Mouse (Mus musculus) megakaryocyte, embryonic 14.5 days (primary cell): ENCODE measurements around the gene Hoxa11. TPM values are rescaled to one million over a fixed set of nuclear protein-coding genes. Genes with fewer than 3 reads are reported as not detected.

Experiments used
- H3K27me3 ChIP-seq: replicated peaks from 2 replicates; pipeline ENCODE3; 2012; ENCODE audit warnings: inconsistent platforms
- H3K36me3 ChIP-seq: replicated peaks from 2 replicates; pipeline ENCODE3; 2012; ENCODE audit warnings: low read length, inconsistent platforms, mixed read lengths
- H3K4me1 ChIP-seq: 2 replicates; pipeline ENCODE4 v1.6.1; 2012; ENCODE audit warnings: inconsistent platforms
- H3K4me3 ChIP-seq: replicated peaks from 2 replicates; pipeline ENCODE3; 2012; ENCODE audit warnings: moderate library complexity, mild to moderate bottlenecking, inconsistent platforms
- H3K9me3 ChIP-seq: 2 replicates; pipeline ENCODE4 v1.6.1; 2012; ENCODE audit warnings: inconsistent platforms
- FLI1 ChIP-seq: IDR thresholded peaks from 2 replicates; pipeline ENCODE4 v1.6.1; 2012; ENCODE audit warnings: low read length, inconsistent platforms, mixed read lengths
- GATA1 ChIP-seq: IDR thresholded peaks from 3 replicates; pipeline ENCODE4 v1.6.1; 2012; ENCODE audit warnings: mixed read lengths, low read length, inconsistent platforms, borderline replicate concordance
- polyA plus RNA-seq: library from polyadenylated mRNA; stranded (reverse); fragments of >175 nt; gene quantifications from 2 replicates; pipeline ENCODE4 v1.2.3, GENCODE M21; 2012; ENCODE audit warnings: low replicate concordance; ENCODE audit not compliant: insufficient read depth

Gene Hoxa11
- polyA plus RNA-seq, 1 experiment = not detected

DNA sequence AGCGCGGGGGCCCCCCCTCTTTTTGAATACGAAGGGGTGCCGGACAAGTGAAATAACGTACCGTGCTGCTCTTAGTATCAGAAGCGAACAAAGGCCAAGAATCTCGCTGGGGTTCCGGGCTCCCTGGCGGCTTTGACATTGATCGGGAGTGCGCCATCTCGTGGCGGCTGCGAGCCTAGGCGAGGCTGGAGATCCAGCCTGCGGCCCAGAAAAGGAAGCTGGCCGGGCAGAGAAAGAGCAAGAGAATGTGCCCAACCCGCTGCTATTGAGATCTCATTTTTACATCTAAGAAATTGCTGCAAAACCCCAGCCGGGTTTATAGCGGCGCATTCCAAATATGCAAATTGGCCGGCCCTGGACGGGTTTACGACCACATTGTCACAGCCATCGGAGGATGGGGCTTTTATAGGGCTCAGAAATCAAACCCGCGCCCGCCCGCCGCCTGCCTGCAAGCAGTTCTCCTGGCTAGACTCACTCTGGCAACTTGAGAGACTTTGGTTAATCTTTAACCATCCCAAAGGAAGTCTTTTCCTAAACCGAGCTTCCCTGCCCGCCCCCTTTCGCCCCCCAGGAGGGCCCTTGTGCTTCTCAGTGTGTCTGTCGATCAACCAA is 5.1 kb downstream of the Hoxa11 start, which contains the start of gene Hoxa10:
TSS of gene Hoxa10 (minus strand) at position 466 of the 612 bp plus-strand sequence.
- Histone ChIP-seq H3K27me3 (peaks cover 97% of the 10 kb centered on the region), H3K36me3 (no peaks in the 10 kb centered on the region), H3K9me3 (no peaks in the 10 kb centered on the region), H3K4me3 (peak within 1 kb of the TSS; percentile 54), H3K4me1 (peaks cover 22% of the 10 kb centered on the region)
- TF ChIP-seq GATA1 (no peak), FLI1 (no peak)

DNA sequence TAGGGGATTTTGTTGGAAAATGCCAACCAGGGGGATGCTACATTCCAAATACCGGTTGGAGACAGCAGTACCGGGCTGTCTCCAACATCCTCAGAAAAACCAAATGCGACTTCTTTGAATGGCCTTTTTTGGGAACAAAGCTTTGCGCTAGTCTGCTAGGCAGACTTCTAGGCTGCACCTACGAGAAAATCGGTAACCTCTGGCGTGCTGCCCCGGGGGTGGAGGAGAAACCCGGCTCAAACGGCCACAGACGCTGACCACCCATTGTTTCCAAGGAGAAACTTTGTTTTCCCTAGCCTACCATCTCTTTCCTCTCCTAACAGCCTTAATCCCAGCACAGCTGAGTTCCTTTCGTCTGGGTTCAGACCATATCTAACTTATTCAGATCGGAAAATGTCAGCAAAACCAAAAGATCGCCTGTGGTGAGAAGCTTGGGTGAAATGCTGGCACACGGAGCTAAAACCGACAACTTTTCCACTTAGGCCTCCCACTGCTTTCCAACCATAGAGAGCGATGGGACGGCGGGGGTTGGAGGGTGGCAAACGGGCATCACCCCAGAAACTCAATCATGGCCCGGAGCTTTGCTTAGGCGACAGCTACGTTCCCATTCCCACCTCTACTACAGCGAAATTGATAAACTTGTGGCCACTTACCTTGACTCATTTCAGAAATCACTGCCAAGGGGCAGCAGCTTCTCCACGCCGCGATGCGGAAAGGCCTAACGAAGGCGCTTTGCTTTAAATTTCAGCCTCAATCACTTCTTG is 5.8 kb downstream of the Hoxa11 start:
- H3K27me3 ChIP-seq = peaks cover 97% of the 10 kb centered on the region
- H3K4me1 ChIP-seq = peaks cover 15% of the 10 kb centered on the region
- no peaks in the 10 kb centered on the region for H3K36me3 ChIP-seq
- no peak for TF ChIP-seq FLI1
- no peak for TF ChIP-seq GATA1
- H3K9me3 ChIP-seq = peaks cover 2% of the 10 kb centered on the region; the same call in 1 of the 2 replicates
- peak overlapping the region; percentile 54 for H3K4me3 ChIP-seq

- TF ChIP-seq GATA1 (no peak), FLI1 (no peak)
- no peaks in the 10 kb centered on the region for H3K36me3 ChIP-seq
- peaks cover 5% of the 10 kb centered on the region; the same call in 1 of the 2 replicates for H3K9me3 ChIP-seq
- H3K4me1 ChIP-seq = peaks cover 21% of the 10 kb centered on the region
- H3K27me3 ChIP-seq = peaks cover 97% of the 10 kb centered on the region
- H3K4me3 ChIP-seq = no peak overlapping the region
Measured at GRCm38 (mm10) chr6:52238976-52239375, 6.6 kb downstream of the Hoxa11 start.

GRCm38 (mm10) chr6:52238155-52238545 is 7.5 kb downstream of the Hoxa11 start:
- Histone ChIP-seq H3K36me3 (no peaks in the 10 kb centered on the region), H3K4me3 (no peak overlapping the region), H3K9me3 (peaks cover 5% of the 10 kb centered on the region; the same call in 1 of the 2 replicates), H3K27me3 (peaks cover 97% of the 10 kb centered on the region), H3K4me1 (peaks cover 29% of the 10 kb centered on the region)
- TF ChIP-seq FLI1 (no peak), GATA1 (no peak)

GRCm38 (mm10) chr6:52237346-52238154 is 8.1 kb downstream of the Hoxa11 start:
- peaks cover 35% of the 10 kb centered on the region for H3K4me1 ChIP-seq
- H3K27me3 ChIP-seq = peaks cover 97% of the 10 kb centered on the region
- no peak for TF ChIP-seq GATA1
- TF ChIP-seq FLI1 = no peak
- no peaks in the 10 kb centered on the region for H3K36me3 ChIP-seq
- H3K9me3 ChIP-seq = peaks cover 5% of the 10 kb centered on the region; the same call in 1 of the 2 replicates
- H3K4me3 ChIP-seq = no peak overlapping the region

- peaks cover 98% of the 10 kb centered on the region for H3K27me3 ChIP-seq
- peaks cover 43% of the 10 kb centered on the region for H3K4me1 ChIP-seq
- H3K9me3 ChIP-seq = peaks cover 5% of the 10 kb centered on the region; the same call in 1 of the 2 replicates
- TF ChIP-seq FLI1 (no peak), GATA1 (no peak)
- no peaks in the 10 kb centered on the region for H3K36me3 ChIP-seq
- no peak overlapping the region for H3K4me3 ChIP-seq
Measured at GRCm38 (mm10) chr6:52236806-52237205, 8.8 kb downstream of the Hoxa11 start.

DNA sequence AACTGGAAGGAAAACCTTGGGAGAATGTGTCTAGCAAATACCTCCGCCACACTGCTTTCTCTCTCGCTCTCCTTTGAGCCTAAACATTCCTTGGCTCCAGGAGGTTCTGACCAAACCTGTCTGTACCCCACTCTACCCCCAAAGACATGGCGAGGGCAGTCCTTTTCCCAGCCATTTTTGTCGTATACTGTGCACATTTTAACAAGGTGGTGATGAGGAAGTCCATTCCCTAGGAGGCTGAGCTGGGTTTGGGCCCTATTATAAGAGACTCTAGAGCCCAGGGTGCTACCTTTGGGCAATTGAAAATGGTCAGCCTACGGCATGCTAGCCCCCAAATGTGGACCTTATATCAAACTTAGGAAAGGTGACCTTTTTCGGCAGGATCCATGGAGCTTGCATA is 9.7 kb downstream of the Hoxa11 start:
- Histone ChIP-seq H3K9me3 (peaks cover 5% of the 10 kb centered on the region; the same call in 1 of the 2 replicates), H3K4me3 (no peak overlapping the region), H3K27me3 (peaks cover 96% of the 10 kb centered on the region), H3K36me3 (no peaks in the 10 kb centered on the region), H3K4me1 (peaks cover 43% of the 10 kb centered on the region)
- TF ChIP-seq GATA1 (no peak), FLI1 (no peak)

GRCm38 (mm10) chr6:52235267-52235666 is 10.3 kb downstream of the Hoxa11 start:
- TF ChIP-seq GATA1 (no peak), FLI1 (no peak)
- H3K36me3 ChIP-seq = no peaks in the 10 kb centered on the region
- peaks cover 96% of the 10 kb centered on the region for H3K27me3 ChIP-seq
- peaks cover 43% of the 10 kb centered on the region for H3K4me1 ChIP-seq
- H3K9me3 ChIP-seq = peaks cover 5% of the 10 kb centered on the region; the same call in 1 of the 2 replicates
- H3K4me3 ChIP-seq = no peak overlapping the region

DNA sequence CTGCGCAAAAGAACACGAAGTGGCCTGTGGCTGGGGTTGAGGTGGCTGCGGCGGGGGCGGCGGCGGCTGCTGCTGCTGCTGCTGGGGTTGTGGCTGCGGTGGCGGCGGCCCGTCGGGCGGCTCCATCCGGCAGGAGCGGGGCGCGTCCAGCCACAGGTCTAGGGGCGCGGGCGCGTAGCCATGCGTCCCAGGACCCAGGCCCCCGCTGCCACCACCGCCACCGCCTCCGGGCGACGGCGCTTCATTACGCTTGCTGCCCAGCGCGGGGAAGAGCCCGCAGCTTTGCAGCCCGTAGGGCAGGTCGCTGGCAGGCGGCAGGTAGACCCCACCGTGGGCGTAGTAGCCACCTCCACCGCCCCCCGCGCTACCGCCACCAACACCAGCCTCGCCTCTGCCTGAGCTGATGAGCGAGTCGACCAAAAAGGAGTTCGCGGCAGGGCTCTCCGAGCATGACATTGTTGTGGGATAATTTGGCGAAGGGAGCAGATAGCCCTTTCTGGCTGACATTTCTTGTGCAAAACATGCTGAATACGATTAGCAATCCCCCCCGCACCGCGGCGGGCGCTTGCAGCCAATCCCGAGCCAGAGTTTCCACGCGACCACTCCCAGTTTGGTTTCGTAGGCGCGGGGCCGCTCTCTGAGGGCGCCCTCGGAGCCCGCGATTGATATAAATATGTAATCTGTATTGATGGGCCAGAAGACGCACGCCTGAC is 11.0 kb downstream of the Hoxa11 start:
- peaks cover 5% of the 10 kb centered on the region; the same call in 1 of the 2 replicates for H3K9me3 ChIP-seq
- no peaks in the 10 kb centered on the region for H3K36me3 ChIP-seq
- peak overlapping the region; percentile 85 for H3K4me3 ChIP-seq
- peaks cover 44% of the 10 kb centered on the region for H3K4me1 ChIP-seq
- TF ChIP-seq FLI1 (no peak), GATA1 (no peak)
- peaks cover 96% of the 10 kb centered on the region for H3K27me3 ChIP-seq
